Mouse (Mus musculus) mature B cell (primary cell): ENCODE measurements around the gene Entpd2.

Source experiments
- in situ Hi-C: fragments of 300-500 bp; cut with MboI; formaldehyde crosslinking; loops from 2 replicates; pipeline ENCODE4 v1.14.3; 2019

The Entpd2 gene

GRCm38 (mm10) chr2:25395721-25396596 lies at the start of gene Entpd2:
Gene Entpd2 (plus strand): TSS chr2:25395874.
- in situ Hi-C loops = no loop called here

GRCm38 (mm10) chr2:25348162-25348561 lies 47.5 kb upstream of the Entpd2 start:
- in situ Hi-C loops = no loop called here

- in situ Hi-C loops = no loop called here
These were observed 46.2 kb upstream of the Entpd2 start for GRCm38 (mm10) chr2:25349499-25349898.

- in situ Hi-C loops = no loop called here
These were observed 45.0 kb upstream of the Entpd2 start for GRCm38 (mm10) chr2:25350701-25351100.

- in situ Hi-C loops = no loop called here
These were observed 41.5 kb upstream of the Entpd2 start for GRCm38 (mm10) chr2:25354211-25354610.

GRCm38 (mm10) chr2:25355419-25356066 lies 40.1 kb upstream of the Entpd2 start:
- in situ Hi-C loops = no loop called here

GRCm38 (mm10) chr2:25356208-25357079 lies 39.2 kb upstream of the Entpd2 start, which contains the start of gene Dpp7:
Gene Dpp7 (minus strand): TSS chr2:25356359.
- in situ Hi-C loops = no loop called here

GRCm38 (mm10) chr2:25359848-25360247 lies 35.8 kb upstream of the Entpd2 start:
- in situ Hi-C loops = no loop called here

GRCm38 (mm10) chr2:25363478-25364178 lies 32.0 kb upstream of the Entpd2 start:
- in situ Hi-C loops = no loop called here

- in situ Hi-C loops = no loop called here
These were observed 31.4 kb upstream of the Entpd2 start for GRCm38 (mm10) chr2:25364313-25364712.

- in situ Hi-C loops = no loop called here
These were observed 30.9 kb upstream of the Entpd2 start for GRCm38 (mm10) chr2:25364761-25365090.

- in situ Hi-C loops = no loop called here
These were observed 30.4 kb upstream of the Entpd2 start, which contains the start of gene Uap1l1 for GRCm38 (mm10) chr2:25365091-25365761. Gene Uap1l1 (minus strand): TSS chr2:25365682.

- in situ Hi-C loops = no loop called here
These were observed 25.7 kb upstream of the Entpd2 start for GRCm38 (mm10) chr2:25369996-25370395.

GRCm38 (mm10) chr2:25371764-25372643 lies 23.7 kb upstream of the Entpd2 start, which contains the start of gene Sapcd2:
Gene Sapcd2 (plus strand): TSS chr2:25372321.
- in situ Hi-C loops = no loop called here

- in situ Hi-C loops = no loop called here
These were observed 22.9 kb upstream of the Entpd2 start for GRCm38 (mm10) chr2:25372644-25373391.

- in situ Hi-C loops = no loop called here
These were observed 22.2 kb upstream of the Entpd2 start for GRCm38 (mm10) chr2:25373431-25373830.

GRCm38 (mm10) chr2:25376589-25376988 lies 19.1 kb upstream of the Entpd2 start:
- in situ Hi-C loops = no loop called here

GRCm38 (mm10) chr2:25384492-25384891 lies 11.2 kb upstream of the Entpd2 start:
- in situ Hi-C loops = no loop called here

- in situ Hi-C loops = no loop called here
These were observed 4.4 kb upstream of the Entpd2 start for GRCm38 (mm10) chr2:25391266-25391665.
